Mouse (Mus musculus) left cerebral cortex, adult 11 months (tissue): Measurements from ENCODE around the gene Ift74.

Experiments
- DNase-seq: peaks from one replicate; pipeline ENCODE4 v3.0.0; 2022; ENCODE audit warnings: low spot score

Gene Ift74

DNA sequence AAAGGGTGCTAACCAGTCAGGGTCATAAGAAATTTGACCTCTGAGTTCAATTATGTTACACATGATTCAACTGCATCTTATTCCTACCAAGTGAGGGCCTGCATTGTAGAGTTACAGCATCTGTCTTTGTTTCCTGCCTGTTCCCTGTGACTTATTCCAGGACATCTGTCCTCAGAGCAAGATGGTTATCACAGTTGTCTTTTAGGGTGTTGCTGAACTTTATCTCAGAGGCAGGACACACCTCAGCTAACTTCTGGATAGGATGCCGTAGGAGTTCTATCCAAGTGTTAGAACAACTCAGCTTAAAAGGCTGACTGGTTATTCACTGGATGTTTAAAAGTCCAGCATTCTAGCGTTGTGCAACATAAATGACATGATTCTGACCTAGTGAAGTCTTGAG lies 77.9 kb downstream of the Ift74 start:
- DNase-seq: no peak

DNA sequence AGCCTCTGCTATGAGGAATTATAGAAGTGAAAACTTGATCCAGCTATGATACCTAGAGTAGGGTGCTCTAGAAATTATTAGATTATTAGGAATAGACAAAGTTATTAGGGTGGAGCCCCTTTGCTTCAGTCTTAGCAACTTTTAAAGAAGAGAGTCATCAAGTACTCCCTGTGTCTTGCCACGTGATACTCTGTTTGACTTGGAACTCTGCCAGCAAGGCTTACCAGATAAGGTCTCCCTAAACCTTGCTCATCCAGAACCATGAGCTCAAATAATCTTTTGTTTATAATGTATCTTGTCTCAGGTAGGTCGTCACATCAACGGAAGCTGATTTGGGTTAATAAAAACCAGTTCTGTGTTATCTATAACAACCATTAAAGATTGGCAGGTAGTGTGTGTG lies 82.1 kb downstream of the Ift74 start:
- no peak for DNase-seq

DNA sequence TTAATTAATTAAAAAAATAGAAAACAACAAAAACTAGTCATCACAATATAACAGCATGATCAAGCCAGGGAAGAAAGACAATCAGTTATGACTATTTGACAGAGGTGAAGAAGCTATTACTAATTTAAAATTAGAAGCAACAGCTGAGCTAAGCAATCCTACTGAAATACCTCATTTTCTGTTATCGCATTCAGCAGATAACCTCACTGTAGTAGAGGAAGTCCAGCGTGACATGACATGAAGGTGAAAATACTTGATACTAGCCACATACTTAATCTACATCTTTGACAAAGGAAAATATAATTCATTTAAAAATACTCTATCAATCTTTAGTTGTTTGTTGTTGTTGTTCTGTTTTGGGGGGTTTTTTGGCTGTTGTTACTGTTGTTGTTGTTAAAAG lies 96.7 kb downstream of the Ift74 start:
- no peak for DNase-seq

DNA sequence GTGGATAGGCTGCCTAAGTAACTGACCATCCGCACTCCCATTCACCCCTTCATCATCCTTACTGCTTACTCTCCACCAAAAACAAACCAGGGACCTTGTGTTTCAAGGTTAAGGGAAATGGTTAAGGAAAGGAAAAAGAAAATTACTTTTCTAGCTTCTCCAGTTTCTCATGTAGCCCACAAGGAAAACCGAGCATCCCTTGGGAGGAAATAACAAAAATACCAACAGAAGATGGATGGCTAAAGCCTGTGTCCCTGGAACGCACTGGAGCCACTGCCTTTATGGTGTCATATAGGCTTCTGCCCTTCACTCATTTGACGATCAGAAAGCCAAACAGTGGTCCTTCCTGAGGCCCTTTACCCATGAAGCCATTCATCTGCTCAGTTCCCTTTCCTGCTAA lies 97.1 kb downstream of the Ift74 start:
- DNase-seq: no peak

DNA sequence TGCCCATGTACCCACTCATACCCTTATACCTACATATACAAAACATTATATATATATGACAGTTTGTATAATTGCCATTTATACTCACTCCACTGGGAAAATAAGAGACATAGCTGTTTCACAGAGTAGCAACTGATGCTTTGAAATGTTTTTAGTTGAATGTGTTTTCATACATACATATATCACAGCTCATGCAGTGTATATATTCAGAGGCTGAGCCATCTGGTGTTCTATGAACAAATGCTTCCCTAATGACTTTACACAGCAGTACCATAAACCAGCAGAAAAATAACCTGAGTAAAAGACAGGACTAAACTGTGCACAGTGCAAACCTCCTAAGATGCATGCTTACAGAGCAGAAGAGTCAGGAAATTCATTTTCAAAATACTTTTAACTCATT lies 99.5 kb downstream of the Ift74 start:
- no peak for DNase-seq

DNA sequence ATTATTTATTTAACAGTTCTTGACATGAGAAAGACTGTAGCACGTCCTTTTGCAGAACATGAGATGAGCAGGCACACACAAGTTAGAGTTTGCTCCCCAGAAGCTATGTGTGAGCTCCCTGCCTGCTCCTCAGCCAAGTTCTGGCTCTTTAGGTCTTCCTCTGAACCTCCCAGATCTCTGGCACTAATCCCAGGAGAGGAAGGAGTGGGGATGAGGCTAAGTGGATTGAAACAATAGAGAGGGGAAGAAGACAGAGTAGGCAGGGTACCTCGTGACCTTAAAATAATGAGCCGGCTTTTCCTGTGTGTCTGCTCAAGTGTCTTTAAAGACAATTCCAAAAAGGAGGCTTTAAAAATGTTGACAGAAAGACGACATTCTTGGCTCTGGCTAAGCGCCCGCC lies 100.9 kb downstream of the Ift74 start:
- no peak for DNase-seq

DNA sequence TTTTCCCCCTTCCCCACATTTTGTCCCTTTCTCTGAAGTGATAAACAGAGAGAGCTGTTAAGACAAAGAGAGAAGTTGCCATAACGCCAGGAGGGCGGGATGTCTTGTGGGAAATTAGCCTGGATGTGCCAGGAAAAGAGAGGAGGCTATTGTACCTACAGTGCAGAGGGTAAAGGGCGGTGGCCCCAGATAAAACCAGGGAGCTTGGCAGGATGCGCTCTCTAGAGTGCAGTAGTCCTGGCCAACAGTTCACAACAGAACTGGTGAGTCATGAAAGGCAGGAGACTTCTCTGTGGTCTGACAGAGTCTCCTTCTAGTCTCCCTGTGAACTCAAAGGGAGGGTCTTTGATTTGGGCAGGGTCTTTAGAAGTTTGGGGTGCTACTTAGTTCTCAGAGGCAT lies 111.5 kb downstream of the Ift74 start:
- no peak for DNase-seq

DNA sequence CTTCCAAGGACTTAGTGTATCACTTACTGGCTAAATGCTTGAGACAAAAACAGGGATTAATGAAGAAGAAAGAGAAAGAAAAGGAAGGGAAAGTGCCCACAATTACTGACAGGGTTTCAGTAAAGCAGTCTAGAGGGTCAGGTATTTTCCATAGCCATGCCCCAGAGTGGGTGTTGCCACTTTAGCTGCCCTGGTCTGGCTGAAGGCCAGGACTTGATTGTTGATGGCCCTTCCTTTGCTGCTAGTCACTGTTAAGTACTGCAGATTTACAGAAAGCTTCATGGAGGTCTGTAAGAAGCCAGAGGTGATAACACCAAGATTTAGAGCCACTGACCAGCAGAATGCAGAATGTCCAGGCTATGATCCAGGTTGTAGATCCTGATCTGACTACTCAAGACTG lies 118.4 kb downstream of the Ift74 start:
- DNase-seq: no peak

DNA sequence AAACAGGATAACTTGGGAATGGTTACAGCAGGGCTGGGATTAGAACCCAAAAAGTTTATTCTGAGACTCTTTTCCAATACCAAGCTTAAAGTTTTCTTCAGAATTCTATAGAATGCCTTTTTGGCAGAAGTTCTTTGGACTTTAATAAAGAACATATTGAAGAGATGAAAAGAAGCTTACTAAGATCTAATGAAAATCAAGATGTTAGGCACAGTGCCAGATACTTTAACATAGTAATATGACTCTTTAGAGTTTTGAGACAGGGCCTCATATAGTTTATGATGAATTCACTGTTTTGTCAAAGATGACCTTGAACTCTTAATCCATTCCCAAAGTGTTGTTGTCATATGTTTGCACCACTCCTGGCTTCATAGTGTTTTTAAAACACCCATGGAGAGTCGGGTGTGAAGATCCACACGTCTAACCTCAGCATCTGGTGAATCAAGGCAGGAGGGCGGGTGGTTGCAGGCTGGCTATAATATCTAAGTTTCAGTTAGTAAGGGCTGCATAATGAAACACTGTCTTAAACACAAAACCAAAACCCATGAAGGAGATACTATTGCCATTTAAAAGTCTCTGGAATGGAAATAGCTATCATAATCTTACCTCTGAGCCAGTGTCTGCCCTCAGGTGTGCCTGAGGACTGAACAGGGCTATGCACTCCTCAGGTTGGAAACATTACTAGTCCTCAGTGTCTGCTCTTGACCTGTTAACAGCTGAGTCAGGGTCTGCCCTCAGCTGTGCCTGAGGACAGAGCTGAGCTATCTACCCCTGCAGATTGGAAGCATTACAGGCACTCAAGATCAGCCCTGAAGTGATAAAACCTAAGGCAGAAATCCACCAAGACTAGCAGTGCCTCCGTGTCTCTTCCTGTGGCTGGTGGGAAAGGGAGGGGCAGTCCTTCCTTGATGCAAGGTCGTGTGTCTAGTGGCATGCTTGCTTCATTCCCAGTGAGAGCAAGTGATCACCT lies 123.3 kb downstream of the Ift74 start:
- no peak for DNase-seq

DNA sequence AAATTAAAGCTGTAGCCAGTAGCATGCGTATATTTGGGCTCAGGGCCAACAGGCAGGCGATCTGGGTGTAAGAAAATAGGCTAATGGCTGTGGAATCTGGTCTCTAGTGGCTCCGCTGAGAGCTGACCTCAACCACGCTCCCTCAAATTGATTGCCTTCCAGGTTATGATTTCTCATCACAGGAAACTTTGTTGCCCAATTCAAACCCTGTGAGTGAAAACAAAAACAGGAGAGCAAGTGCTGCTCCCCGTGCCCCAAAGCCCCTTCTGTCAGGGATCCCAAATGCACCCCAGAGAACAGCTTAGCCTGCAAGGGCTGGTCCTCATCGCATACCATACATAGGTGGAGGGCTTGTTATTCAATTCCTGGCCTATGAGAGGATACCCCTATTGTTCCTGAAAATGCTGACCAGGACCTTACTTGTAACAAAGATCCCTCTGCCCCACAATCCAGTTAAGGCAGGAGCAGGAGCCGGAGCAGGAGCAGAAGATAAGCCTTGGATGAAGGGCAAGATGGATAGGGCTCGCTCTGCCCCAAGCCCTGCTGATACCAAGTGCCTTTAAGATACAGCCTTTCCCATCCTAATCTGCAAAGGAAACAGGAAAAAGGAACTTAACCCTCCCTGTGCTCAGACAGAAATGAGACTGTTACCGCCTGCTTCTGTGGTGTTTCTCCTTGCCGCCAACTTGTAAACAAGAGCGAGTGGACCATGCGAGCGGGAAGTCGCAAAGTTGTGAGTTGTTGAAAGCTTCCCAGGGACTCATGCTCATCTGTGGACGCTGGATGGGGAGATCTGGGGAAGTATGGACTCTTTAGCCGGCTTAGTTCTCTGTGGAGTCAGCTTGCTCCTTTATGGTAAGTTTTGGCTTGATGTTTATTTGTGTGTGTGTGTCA lies 124.8 kb downstream of the Ift74 start, which contains the start of gene Tek:
Gene Tek, plus strand, starts transcription at position 452 of the 894 bp plus-strand sequence.
- DNase-seq: no peak

DNA sequence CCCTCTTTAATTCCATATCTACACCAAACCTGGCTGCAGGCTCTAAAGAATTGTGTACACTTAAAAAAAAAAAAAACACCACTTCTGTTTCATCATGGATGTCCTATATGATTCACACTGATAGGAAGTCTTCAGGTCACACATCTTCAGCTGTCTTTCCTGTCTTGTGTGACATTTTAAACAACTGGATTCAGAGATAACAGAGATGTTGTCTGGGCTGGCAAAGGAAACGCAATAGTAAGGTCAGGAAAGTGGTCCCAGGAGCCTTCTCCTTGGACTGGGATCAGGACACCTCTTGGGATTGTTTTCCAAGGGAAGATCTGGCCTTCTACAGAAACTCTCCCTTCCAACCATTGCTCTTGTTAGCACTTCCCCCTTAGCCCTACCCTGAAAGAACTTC lies 127.5 kb downstream of the Ift74 start:
- DNase-seq: no peak
